Mouse (Mus musculus) 3134 (cell line): ENCODE results near the gene Ube2d1.

Experiments
- DNase-seq: peaks from one replicate; pipeline ENCODE4 v3.0.0-alpha.2; 2011; ENCODE audit warnings: low spot score; ENCODE audit not compliant: insufficient read length; ENCODE audit errors: extremely low read depth

Ube2d1 gene

GRCm38 (mm10) chr10:71291801-71292200 lies 6.7 kb upstream of the Ube2d1 start:
- DNase-seq = no peak

- DNase-seq = no peak
Measured at GRCm38 (mm10) chr10:71291179-71291661, 6.2 kb upstream of the Ube2d1 start.

- DNase-seq = peak; percentile 65
Measured at GRCm38 (mm10) chr10:71284511-71285125, 444 bp downstream of the Ube2d1 start.

- DNase-seq = no peak
Measured at GRCm38 (mm10) chr10:71284131-71284510, 941 bp downstream of the Ube2d1 start.

GRCm38 (mm10) chr10:71273008-71273739 lies 11.9 kb downstream of the Ube2d1 start:
- DNase-seq = no peak

- no peak for DNase-seq
Measured at GRCm38 (mm10) chr10:71267973-71268372, 17.1 kb downstream of the Ube2d1 start.

GRCm38 (mm10) chr10:71267511-71267910 lies 17.6 kb downstream of the Ube2d1 start:
- DNase-seq = no peak

- no peak for DNase-seq
Measured at GRCm38 (mm10) chr10:71265067-71265466, 20.0 kb downstream of the Ube2d1 start.

- DNase-seq = no peak
Measured at GRCm38 (mm10) chr10:71261637-71262036, 23.4 kb downstream of the Ube2d1 start.

GRCm38 (mm10) chr10:71258943-71259342 lies 26.1 kb downstream of the Ube2d1 start:
- no peak for DNase-seq

GRCm38 (mm10) chr10:71258516-71258915 lies 26.5 kb downstream of the Ube2d1 start:
- DNase-seq = no peak

GRCm38 (mm10) chr10:71253147-71253546 lies 31.9 kb downstream of the Ube2d1 start:
- DNase-seq = no peak

GRCm38 (mm10) chr10:71252421-71252820 lies 32.6 kb downstream of the Ube2d1 start:
- no peak for DNase-seq

GRCm38 (mm10) chr10:71251846-71252245 lies 33.2 kb downstream of the Ube2d1 start:
- DNase-seq = no peak

- DNase-seq = no peak
Measured at GRCm38 (mm10) chr10:71251256-71251655, 33.8 kb downstream of the Ube2d1 start.

- no peak for DNase-seq
Measured at GRCm38 (mm10) chr10:71250472-71250871, 34.6 kb downstream of the Ube2d1 start.

- no peak for DNase-seq
Measured at GRCm38 (mm10) chr10:71249086-71249880, 35.8 kb downstream of the Ube2d1 start.

GRCm38 (mm10) chr10:71246956-71247355 lies 38.1 kb downstream of the Ube2d1 start:
- no peak for DNase-seq

GRCm38 (mm10) chr10:71239479-71240120 lies 45.5 kb downstream of the Ube2d1 start:
- no peak for DNase-seq

- DNase-seq = no peak
Measured at GRCm38 (mm10) chr10:71238240-71238554, 46.9 kb downstream of the Ube2d1 start, which contains the start of gene Tfam. TSS of gene Tfam (minus strand) at chr10:71238280.
